In genomic region chr11:44470432-44471336, GRCm38 (mm10) we compare ENCODE assay signal across 8 mouse cellular contexts. TPM values are rescaled to one million over a fixed set of nuclear protein-coding genes. Genes with fewer than 3 reads are reported as not detected.
DNase-seq lines count a peak whose midpoint lies in the region; ATAC-seq and TF ChIP-seq lines count a peak whose summit lies in the region.

Gene Ublcp1, minus strand, starts transcription at chr11:44470498.

- H3K27ac ChIP-seq in forebrain, postnatal 0 days (ENCODE audit: low read depth, low read length): peak within 1 kb of the TSS; percentile 86
- H3K27ac ChIP-seq in lung, embryonic 15.5 days: peak within 1 kb of the TSS; percentile 92

- peak within 1 kb of the TSS; percentile 90 for H3K4me2 ChIP-seq in forebrain, postnatal 0 days (ENCODE audit: low read depth)
- H3K4me2 ChIP-seq in lung, embryonic 15.5 days: peak within 1 kb of the TSS; percentile 80

- WGBS in forebrain, postnatal 0 days: under 1% methylated on average over 54 of the region's 54 CpGs
- WGBS in lung, embryonic 15.5 days: under 1% methylated on average over 52 of the region's 54 CpGs

- no peaks in the 10 kb centered on the region for H3K9me3 ChIP-seq in G1E (replicated peaks)
- no peaks in the 10 kb centered on the region for H3K9me3 ChIP-seq in forebrain, postnatal 0 days (ENCODE audit: low read length)
- no peaks in the 10 kb centered on the region for H3K9me3 ChIP-seq in lung, embryonic 15.5 days

- H3K36me3 ChIP-seq in G1E (replicated peaks): peaks cover 12% of the 10 kb centered on the region
- H3K36me3 ChIP-seq in forebrain, postnatal 0 days (ENCODE audit: insufficient read depth): no peaks in the 10 kb centered on the region
- no peaks in the 10 kb centered on the region for H3K36me3 ChIP-seq in lung, embryonic 15.5 days

- TF ChIP-seq CTCF in G1E (IDR thresholded peaks at IDR 0.05; ENCODE audit: low read depth, low read length): no peak
- TF ChIP-seq CTCF in forebrain, postnatal 0 days (IDR thresholded peaks at IDR 0.05; ENCODE audit: low read depth): no peak

- ATAC-seq in G1E (ENCODE audit: extremely low read depth, insufficient number of reproducible peaks, low FRiP score, poor library complexity, severe bottlenecking): peak; percentile 67
- peak; percentile 97 for ATAC-seq in forebrain, postnatal 0 days
- peak; percentile 93 for ATAC-seq in lung, embryonic 15.5 days (ENCODE audit: borderline replicate concordance, extremely low read depth, low FRiP score, low TSS enrichment)

- H3K9ac ChIP-seq in forebrain, postnatal 0 days: peak within 1 kb of the TSS; percentile 81
- H3K9ac ChIP-seq in lung, embryonic 15.5 days: peak within 1 kb of the TSS; percentile 70

- peak within 1 kb of the TSS; percentile 89 for H3K4me3 ChIP-seq in G1E (ENCODE audit: low read depth, low read length)
- H3K4me3 ChIP-seq in forebrain, postnatal 0 days (ENCODE audit: low read depth, low read length): peak within 1 kb of the TSS; percentile 96
- H3K4me3 ChIP-seq in lung, embryonic 15.5 days: peak within 1 kb of the TSS; percentile 70

- H3K27me3 ChIP-seq in G1E (ENCODE audit: insufficient read depth, low read length): no peaks in the 10 kb centered on the region
- no peaks in the 10 kb centered on the region for H3K27me3 ChIP-seq in forebrain, postnatal 0 days (ENCODE audit: insufficient read depth, low read length)
- H3K27me3 ChIP-seq in lung, embryonic 15.5 days: no peaks in the 10 kb centered on the region

- DNase-seq in G1E (ENCODE audit: low spot score): peak; percentile 76
- peak; percentile 93 for DNase-seq in cerebellum, adult 18-20 months
- peak; percentile 93 for DNase-seq in forebrain, postnatal 0 days
- DNase-seq in heart, postnatal 4 days: peak; percentile 96
- peak; percentile 89 to 91 for DNase-seq in layer of hippocampus, adult 8-10 months (ENCODE audit: low spot score in 2 of 2)
- peak; percentile 87 for DNase-seq in ovary, adult 18-20 months (ENCODE audit: low spot score)
- peak; percentile 92 for DNase-seq in thymus, postnatal 0 days (ENCODE audit: low spot score)

- H3K4me1 ChIP-seq in G1E (ENCODE audit: insufficient read depth, low read depth, low read length): peaks cover 42% of the 10 kb centered on the region
- peaks cover 14% of the 10 kb centered on the region for H3K4me1 ChIP-seq in forebrain, postnatal 0 days (ENCODE audit: insufficient read depth)
- peaks cover 20% of the 10 kb centered on the region for H3K4me1 ChIP-seq in lung, embryonic 15.5 days

RNA-seq across cellular contexts. Expression of gene Ublcp1, which starts in this region (rescaled TPM):
- total RNA-seq in G1E (2014; fragmentation: Nextera tagmentation): 53.4 and 55.9 TPM in 2 replicates
- 50.9 and 52.1 TPM in 2 replicates for total RNA-seq in G1E (2017)
- 2.8 and 3.0 TPM in 2 replicates for polyA plus RNA-seq in G1E (2012)
- 34.3 and 42.2 TPM in 2 replicates for total RNA-seq in forebrain, postnatal 0 days (2014; rRNA removed)
- polyA plus RNA-seq in forebrain, postnatal 0 days (2015; fragmentation: Nextera tagmentation; extraction: Ambion mirVana): 42.3 and 44.6 TPM in 2 replicates
- total RNA-seq in heart, postnatal 4 days (2021): 10 to 100 TPM; 36.4 to 41.5 TPM
- total RNA-seq in layer of hippocampus, adult 8-10 months (2022): 10 to 100 TPM; 47.9 to 53.0 (median 48.9) TPM
- 59.1 and 61.8 TPM in 2 replicates for polyA plus RNA-seq in lung, embryonic 15.5 days (2015; fragmentation: Nextera tagmentation; extraction: Ambion mirVana)
- polyA plus RNA-seq in thymus, postnatal 0 days (2015; fragmentation: Nextera tagmentation; extraction: Ambion mirVana): 50.7 and 55.3 TPM in 2 replicates

Comparison
In these comparisons a context has a peak if more than half of its experiments do, and no peak if none do; other contexts are left out.
1. Peak in every context shown above with its lines: DNase-seq, ATAC-seq, H3K4me3 ChIP-seq and H3K27ac ChIP-seq.
2. RNA of gene Ublcp1 (polyA plus RNA-seq): 59.1 to 61.8 TPM in lung, embryonic 15.5 days, 50.7 to 55.3 TPM in thymus, postnatal 0 days and 42.3 to 44.6 TPM in forebrain, postnatal 0 days; 2.8 to 3.0 TPM in G1E; every median in the first group is over 10 times any median in the second.